In the genomic region with DNA sequence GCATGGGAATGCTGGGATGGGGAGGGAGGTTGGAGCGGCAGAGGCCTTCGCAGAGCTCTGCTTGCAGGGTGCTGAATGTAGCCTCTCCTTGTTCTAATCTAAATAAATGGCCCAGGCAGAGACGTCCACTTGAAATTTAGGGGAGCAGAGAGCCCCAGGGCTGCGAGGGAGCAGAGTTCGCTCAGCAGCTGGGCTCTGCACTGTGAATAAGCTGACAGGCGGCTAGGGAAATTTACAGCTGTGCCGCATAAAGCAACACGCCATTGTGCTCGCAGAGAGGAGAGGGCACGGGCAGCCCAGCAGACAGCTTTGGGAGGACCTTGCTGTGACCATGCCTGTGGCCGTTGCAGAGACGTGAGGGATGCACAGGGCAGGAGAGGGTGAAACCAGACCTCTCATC, we compare ENCODE assay signal across 12 mouse cellular contexts. TPM values are rescaled to one million over a fixed set of nuclear protein-coding genes. Genes with fewer than 3 reads are reported as not detected.
DNase-seq lines count a peak whose midpoint lies in the region; ATAC-seq and TF ChIP-seq lines count a peak whose summit lies in the region.
"Had no signal": no experiment of that assay in that cellular context is flagged by ENCODE, and none has a peak within 500 bp of the region (broad histone marks: within the 10 kb centered on the region; RNA-seq: fewer than 3 reads in every experiment).

No protein-coding gene starts in this region.

- H3K27ac ChIP-seq in heart, postnatal 0 days (ENCODE audit: low read depth): peak overlapping the region; percentile 92
- no peak overlapping the region for H3K27ac ChIP-seq in lung, postnatal 0 days (ENCODE audit: low read length)
- no peak overlapping the region; the same call in 1 of the 2 replicates for H3K27ac ChIP-seq in neural tube, embryonic 12.5 days
- H3K27ac ChIP-seq: limb, embryonic 13.5 days had no signal

- no peak for TF ChIP-seq CTCF in heart, postnatal 0 days (IDR thresholded peaks at IDR 0.05; ENCODE audit: low read depth)
- no peak for TF ChIP-seq CTCF in lung, postnatal 0 days (IDR thresholded peaks at IDR 0.05)

- H3K9me3 ChIP-seq in heart, postnatal 0 days (replicated peaks; ENCODE audit: control insufficient read depth, low read length): no peaks in the 10 kb centered on the region
- H3K9me3 ChIP-seq in lung, postnatal 0 days (ENCODE audit: low read length): no peaks in the 10 kb centered on the region
- no peaks in the 10 kb centered on the region for H3K9me3 ChIP-seq in neural tube, embryonic 12.5 days
- H3K9me3 ChIP-seq: limb, embryonic 13.5 days had no signal

- no peak overlapping the region for H3K4me3 ChIP-seq in heart, postnatal 0 days (ENCODE audit: low read depth, low read length)
- no peak overlapping the region for H3K4me3 ChIP-seq in lung, postnatal 0 days (ENCODE audit: low read depth, low read length)
- H3K4me3 ChIP-seq in neural tube, embryonic 12.5 days: no peak overlapping the region
- H3K4me3 ChIP-seq: limb, embryonic 13.5 days had no signal

- no peak for TF ChIP-seq EP300 in heart, postnatal 0 days (IDR thresholded peaks at IDR 0.05; ENCODE audit: low read depth)
- TF ChIP-seq EP300 in lung, postnatal 0 days (IDR thresholded peaks at IDR 0.05): no peak

- intact Hi-C loops in heart, postnatal 36 days (cut with DNase I): no loop called here

- H3K36me3 ChIP-seq in heart, postnatal 0 days (replicated peaks; ENCODE audit: control insufficient read depth, insufficient read depth, low read length): peaks cover 8% of the 10 kb centered on the region; the same call in 1 of the 2 replicates
- no peaks in the 10 kb centered on the region for H3K36me3 ChIP-seq in lung, postnatal 0 days (ENCODE audit: insufficient read depth, low read length)
- no peaks in the 10 kb centered on the region for H3K36me3 ChIP-seq in neural tube, embryonic 12.5 days

- no peak overlapping the region for H3K4me2 ChIP-seq in heart, postnatal 0 days (ENCODE audit: low read depth, low read length)
- no peak overlapping the region for H3K4me2 ChIP-seq in lung, postnatal 0 days (replicated peaks; ENCODE audit: low read depth, low read length)
- H3K4me2 ChIP-seq in neural tube, embryonic 12.5 days (replicated peaks): peak overlapping the region; percentile 21
- H3K4me2 ChIP-seq: limb, embryonic 13.5 days had no signal

- DNase-seq in heart, postnatal 0 days (ENCODE audit: low spot score): no peak
- no peak for DNase-seq in heart, postnatal 36 days
- DNase-seq in lung, postnatal 0 days (ENCODE audit: low spot score): peak; percentile 25
- DNase-seq in lung, postnatal 25 days (ENCODE audit: low spot score): no peak
- peak; percentile 19 for DNase-seq in lung, postnatal 14 days
- DNase-seq in T-cell, adult 2 months (ENCODE audit: low spot score): no peak
- DNase-seq: cerebellum, postnatal 36 days; heart, adult 11 months; thymus, postnatal 4 days had no signal

- 63% methylated on average over 12 of the region's 12 CpGs for WGBS in heart, postnatal 0 days
- WGBS in lung, postnatal 0 days: 51% methylated on average over 12 of the region's 12 CpGs
- 6% methylated on average over 12 of the region's 12 CpGs for WGBS in neural tube, embryonic 12.5 days

- H3K4me1 ChIP-seq in heart, postnatal 0 days (ENCODE audit: control insufficient read depth, insufficient read depth): peaks cover 28% of the 10 kb centered on the region
- H3K4me1 ChIP-seq in lung, postnatal 0 days (ENCODE audit: insufficient read depth, low read depth, low read length): no peaks in the 10 kb centered on the region; the same call in 1 of the 2 replicates
- H3K4me1 ChIP-seq in neural tube, embryonic 12.5 days: peaks cover 76% of the 10 kb centered on the region

- H3K9ac ChIP-seq in heart, postnatal 0 days (replicated peaks; ENCODE audit: low read depth, low read length): 0 out of 2 replicates have a peak overlapping the region, but pooled peaks have one; percentile 2
- H3K9ac ChIP-seq in lung, postnatal 0 days (replicated peaks; ENCODE audit: low read depth): no peak overlapping the region
- peak overlapping the region; percentile 6; the same call in 1 of the 2 replicates for H3K9ac ChIP-seq in neural tube, embryonic 12.5 days
- H3K9ac ChIP-seq: limb, embryonic 13.5 days had no signal

- ATAC-seq in heart, postnatal 0 days (ENCODE audit: insufficient read depth, low read depth): no peak
- ATAC-seq in lung, postnatal 0 days: peak; percentile 31; the same call in 1 of the 2 replicates
- peak; percentile 44; the same call in 1 of the 2 replicates for ATAC-seq in neural tube, embryonic 12.5 days (ENCODE audit: low FRiP score, low read depth)

- no peaks in the 10 kb centered on the region for H3K27me3 ChIP-seq in heart, postnatal 0 days (ENCODE audit: control insufficient read depth, insufficient read depth, low read length)
- no peaks in the 10 kb centered on the region for H3K27me3 ChIP-seq in lung, postnatal 0 days (replicated peaks; ENCODE audit: insufficient read depth, low read length)
- H3K27me3 ChIP-seq in neural tube, embryonic 12.5 days (replicated peaks): peaks cover 16% of the 10 kb centered on the region

RNA-seq across cellular contexts. Expression of a gene that starts 4.7 kb away (rescaled TPM):
- total RNA-seq in heart, postnatal 0 days (2014; rRNA removed; ENCODE audit: low replicate concordance): not detected in 2 replicates
- not detected in 2 replicates for polyA plus RNA-seq in heart, postnatal 0 days (2015; fragmentation: Nextera tagmentation; extraction: Ambion mirVana)
- total RNA-seq in heart, postnatal 36 days (2021): not detected
- polyA plus RNA-seq in lung, postnatal 0 days (2015; fragmentation: Nextera tagmentation; extraction: Ambion mirVana): not detected in 2 replicates
- not detected in 2 replicates for polyA plus RNA-seq in neural tube, embryonic 12.5 days (2016; fragmentation: Nextera tagmentation; extraction: Ambion mirVana)
- total RNA-seq: megakaryocyte, adult 5-6 weeks had no signal
- polyA plus RNA-seq: limb, embryonic 13.5 days had no signal

RNA-seq across cellular contexts. Expression of a gene that starts 29.8 kb away (rescaled TPM):
- 2.6 and 3.5 TPM in 2 replicates for total RNA-seq in heart, postnatal 0 days (2014; rRNA removed; ENCODE audit: low replicate concordance)
- polyA plus RNA-seq in heart, postnatal 0 days (2015; fragmentation: Nextera tagmentation; extraction: Ambion mirVana): 0.49 and 0.62 TPM in 2 replicates
- total RNA-seq in heart, postnatal 36 days (2021): under 1 TPM; 0.17 to 0.19 TPM
- 15.9 and 20.2 TPM in 2 replicates for polyA plus RNA-seq in lung, postnatal 0 days (2015; fragmentation: Nextera tagmentation; extraction: Ambion mirVana)
- 1.8 TPM in 2 replicates for polyA plus RNA-seq in neural tube, embryonic 12.5 days (2016; fragmentation: Nextera tagmentation; extraction: Ambion mirVana)
- total RNA-seq: megakaryocyte, adult 5-6 weeks had no signal

Comparison
In these comparisons a context has a peak if more than half of its experiments do, and no peak if none do; other contexts are left out.
1. DNase-seq: peak in lung, postnatal 0 days (single experiment) and lung, postnatal 14 days (single experiment); none in heart, postnatal 0 days (single experiment), heart, postnatal 36 days (0 of 2), lung, postnatal 25 days (single experiment) and T-cell, adult 2 months (single experiment).